Mouse (Mus musculus) kidney, postnatal 0 days (tissue): ENCODE measurements around the gene N4bp2. TPM values are rescaled to one million over a fixed set of nuclear protein-coding genes. Genes with fewer than 3 reads are reported as not detected.

ENCODE experiments used
- ATAC-seq: fragments of 200-750 bp; cut with Nextera tagmentation; replicated peaks from 2 replicates; pipeline ENCODE4 v1.8.0; 2017; ENCODE audit warnings: low read depth, moderate number of reproducible peaks, moderate TSS enrichment, moderate library complexity; ENCODE audit not compliant: low FRiP score
- DNase-seq: peaks from one replicate; pipeline ENCODE4 v3.0.0-alpha.2; 2016; ENCODE audit warnings: low spot score
- H3K27ac ChIP-seq: fragments of 300-500 bp; sonication (generic); 2 replicates; pipeline ENCODE4 v1.5.1; 2014; ENCODE audit warnings: mild to moderate bottlenecking
- H3K27me3 ChIP-seq: fragments of 300-500 bp; sonication (generic); 2 replicates; pipeline ENCODE4 v1.6.1; 2014; ENCODE audit warnings: low read length, mixed read lengths; ENCODE audit not compliant: insufficient read depth
- H3K36me3 ChIP-seq: fragments of 300-500 bp; sonication (generic); 2 replicates; pipeline ENCODE4 v1.6.1; 2014; ENCODE audit warnings: low read length, mixed read lengths; ENCODE audit not compliant: insufficient read depth
- H3K4me1 ChIP-seq: fragments of 300-500 bp; sonication (generic); replicated peaks from 2 replicates; pipeline ENCODE4 v1.6.1; 2014; ENCODE audit warnings: antibody characterized with exemption, low read length, mixed read lengths; ENCODE audit not compliant: insufficient read depth
- H3K4me2 ChIP-seq: fragments of 300-500 bp; sonication (generic); 2 replicates; pipeline ENCODE4 v1.6.1; 2014; ENCODE audit warnings: mild to moderate bottlenecking, low read length, moderate library complexity, mixed read lengths
- H3K4me3 ChIP-seq: fragments of 300-500 bp; sonication (generic); replicated peaks from 2 replicates; pipeline ENCODE4 v1.5.1; 2014; ENCODE audit warnings: low read depth, low read length
- H3K9ac ChIP-seq: fragments of 300-500 bp; sonication (generic); 2 replicates; pipeline ENCODE4 v1.6.1; 2014; ENCODE audit warnings: low read depth, low read length
- H3K9me3 ChIP-seq: fragments of 300-500 bp; sonication (generic); replicated peaks from 2 replicates; pipeline ENCODE4 v1.6.1; 2016; ENCODE audit warnings: low read length, inconsistent platforms, mixed read lengths
- CTCF ChIP-seq: IDR thresholded peaks from 2 replicates; pipeline ENCODE4 v1.5.1; 2016; ENCODE audit warnings: antibody characterized with exemption, low read depth, mild to moderate bottlenecking, moderate library complexity
- WGBS: fragments of 180-500 bp; shearing (Covaris S2); extraction: QIAGEN DNeasy Blood & Tissue Kit; methylation state at CpG from one replicate; pipeline ENCODE4 v1.1.7; 2014; 5-methylcytosine and 5-hydroxymethylcytosine counted together
- polyA plus RNA-seq: library from polyadenylated mRNA; unstranded; fragments of >200 nt; fragmentation: Nextera tagmentation; extraction: Ambion mirVana; gene quantifications from 2 replicates; pipeline ENCODE4 v1.2.1, GENCODE M21; 2015

The N4bp2 gene
- polyA plus RNA-seq, 1 experiment from 2014 or later: 14.9 TPM

- Histone ChIP-seq H3K4me3 (no peak overlapping the region), H3K4me2 (no peak overlapping the region), H3K9me3 (no peaks in the 10 kb centered on the region), H3K36me3 (no peaks in the 10 kb centered on the region), H3K9ac (no peak overlapping the region), H3K27ac (no peak overlapping the region), H3K27me3 (no peaks in the 10 kb centered on the region), H3K4me1 (no peaks in the 10 kb centered on the region)
- no peak for ATAC-seq
- DNase-seq: no peak
- TF ChIP-seq CTCF: no peak
- WGBS: 89% methylated on average over 7 of the region's 7 CpGs
Measured at GRCm38 (mm10) chr5:65875269-65875668, 111.9 kb downstream of the N4bp2 start.

GRCm38 (mm10) chr5:65878367-65878766 lies 115.0 kb downstream of the N4bp2 start:
- DNase-seq: no peak
- Histone ChIP-seq H3K9ac (no peak overlapping the region), H3K27ac (no peak overlapping the region), H3K4me3 (no peak overlapping the region), H3K4me2 (no peak overlapping the region), H3K9me3 (no peaks in the 10 kb centered on the region), H3K4me1 (0 out of 2 replicates have a peak, but pooled peaks cover under 1% of the 10 kb centered on the region), H3K36me3 (no peaks in the 10 kb centered on the region), H3K27me3 (no peaks in the 10 kb centered on the region)
- no peak for TF ChIP-seq CTCF
- ATAC-seq: no peak
- WGBS: 70% methylated on average over 3 of the region's 3 CpGs

Other genes starting within 250 kb of the N4bp2 start
- gene Smim14, start 226.3 kb upstream of the N4bp2 start, polyA plus RNA-seq: 192 and 199 TPM in 2 replicates
- gene Ube2k, start 226.3 kb upstream of the N4bp2 start, polyA plus RNA-seq: 146 and 152 TPM in 2 replicates
- 35.2 and 37.8 TPM in 2 replicates for gene Pds5a, start 65.2 kb upstream of the N4bp2 start, polyA plus RNA-seq
- gene Rhoh, start 97.7 kb downstream of the N4bp2 start, polyA plus RNA-seq: 0.48 and 0.50 TPM in 2 replicates
- 0.13 and 0.19 TPM in 2 replicates for gene Chrna9, start 171.4 kb downstream of the N4bp2 start, polyA plus RNA-seq
- gene 9130230L23Rik, start 240.8 kb downstream of the N4bp2 start, polyA plus RNA-seq: 0.33 and 0.47 TPM in 2 replicates